Mouse (Mus musculus): ENCODE data around the gene Nrp1. TPM values are rescaled to one million over a fixed set of nuclear protein-coding genes. Genes with fewer than 3 reads are reported as not detected.

Nrp1 gene
- polyA plus RNA-seq (2015; fragmentation: Nextera tagmentation; extraction: Ambion mirVana), result 45.8 and 49.3 TPM in 2 replicates

- peak; percentile 68 for DNase-seq (ENCODE audit: low spot score)
These were observed at the start of gene Nrp1 for GRCm38 (mm10) chr8:128358406-128358755. TSS of gene Nrp1 (plus strand) at chr8:128358604.

- DNase-seq (ENCODE audit: low spot score), result no peak
These were observed 37.6 kb upstream of the Nrp1 start for GRCm38 (mm10) chr8:128320797-128321196.

GRCm38 (mm10) chr8:128327281-128327680, 31.1 kb upstream of the Nrp1 start:
- DNase-seq (ENCODE audit: low spot score), result no peak

GRCm38 (mm10) chr8:128327922-128328321, 30.5 kb upstream of the Nrp1 start:
- no peak for DNase-seq (ENCODE audit: low spot score)

- DNase-seq (ENCODE audit: low spot score), result no peak
These were observed 28.9 kb upstream of the Nrp1 start for GRCm38 (mm10) chr8:128329502-128329901.

GRCm38 (mm10) chr8:128335976-128336375, 22.4 kb upstream of the Nrp1 start:
- no peak for DNase-seq (ENCODE audit: low spot score)

- DNase-seq (ENCODE audit: low spot score), result no peak
These were observed 19.5 kb upstream of the Nrp1 start for GRCm38 (mm10) chr8:128338951-128339350.

- no peak for DNase-seq (ENCODE audit: low spot score)
These were observed 18.9 kb upstream of the Nrp1 start for GRCm38 (mm10) chr8:128339521-128339920.

- DNase-seq (ENCODE audit: low spot score), result no peak
These were observed 8.0 kb upstream of the Nrp1 start for GRCm38 (mm10) chr8:128350405-128350804.

GRCm38 (mm10) chr8:128351211-128351610, 7.2 kb upstream of the Nrp1 start:
- DNase-seq (ENCODE audit: low spot score), result no peak

GRCm38 (mm10) chr8:128352821-128353220, 5.6 kb upstream of the Nrp1 start:
- no peak for DNase-seq (ENCODE audit: low spot score)

- DNase-seq (ENCODE audit: low spot score), result no peak
These were observed 4.4 kb upstream of the Nrp1 start for GRCm38 (mm10) chr8:128353999-128354398.

- DNase-seq (ENCODE audit: low spot score), result no peak
These were observed 3.3 kb upstream of the Nrp1 start for GRCm38 (mm10) chr8:128355091-128355490.

- DNase-seq (ENCODE audit: low spot score), result no peak
These were observed 2.2 kb upstream of the Nrp1 start for GRCm38 (mm10) chr8:128356170-128356569.

GRCm38 (mm10) chr8:128356796-128357539, 1.4 kb upstream of the Nrp1 start:
- DNase-seq (ENCODE audit: low spot score), result peak; percentile 44

GRCm38 (mm10) chr8:128357540-128358405, 631 bp upstream of the Nrp1 start:
- DNase-seq (ENCODE audit: low spot score), result peak; percentile 74

- peak; percentile 50 for DNase-seq (ENCODE audit: low spot score)
These were observed 534 bp downstream of the Nrp1 start for GRCm38 (mm10) chr8:128358756-128359520.

- DNase-seq (ENCODE audit: low spot score), result peak; percentile 57
These were observed 1.3 kb downstream of the Nrp1 start for GRCm38 (mm10) chr8:128359521-128360318.

- no peak for DNase-seq (ENCODE audit: low spot score)
These were observed 3.0 kb downstream of the Nrp1 start for GRCm38 (mm10) chr8:128361343-128361870.

GRCm38 (mm10) chr8:128362940-128363595, 4.7 kb downstream of the Nrp1 start:
- DNase-seq (ENCODE audit: low spot score), result peak; percentile 89
